Mouse (Mus musculus) Patski (cell line): ENCODE results near the gene Rnf39. TPM values are rescaled to one million over a fixed set of nuclear protein-coding genes. Genes with fewer than 3 reads are reported as not detected.
A peak's percentile ranks its signal among the peaks of the same experiment; 100 is the strongest.

Experiments used
- ATAC-seq: fragments of 100-300 bp; one replicate; pipeline ENCODE4 v1.8.0; 2021
- CTCF ChIA-PET: fragments of 350-600 bp; sonication (Branson Sonifier 250); formaldehyde crosslinking; loops from one replicate; lab custom pipeline; 2022; ENCODE audit warnings: inconsistent platforms; lab: Charles Lee
- POLR2A ChIA-PET: fragments of 350-600 bp; sonication (Branson Sonifier 250); formaldehyde crosslinking; loops from one replicate; lab custom pipeline; 2022; ENCODE audit warnings: antibody characterized with exemption, inconsistent platforms; lab: Charles Lee
- DNase-seq: peaks from one replicate; pipeline ENCODE4 v3.0.0-alpha.2; 2011; ENCODE audit warnings: low read depth, low spot score
- H3K27me3 ChIP-seq: fragments of 371-371 bp; one replicate; pipeline ENCODE4 v1.5.1; 2021
- CTCF ChIP-seq: fragments of 100-300 bp; IDR thresholded peaks from one replicate; pipeline ENCODE4 v1.5.1; 2021
- in situ Hi-C: fragments of 300-500 bp; cut with MboI; formaldehyde crosslinking; loops from 3 replicates; pipeline ENCODE4 v1.11.1; 2018; ENCODE audit warnings: low pct_unique_long_range_greater_than_20kb, mixed read lengths
- polyA plus RNA-seq: library from polyadenylated mRNA; unstranded; gene quantifications from one replicate; pipeline ENCODE4 v1.2.3, GENCODE M21; 2021

The Rnf39 gene
- polyA plus RNA-seq, 1 experiment from 2014 or later, result 0.45 TPM

GRCm38 (mm10) chr17:36909802-36910201 is 32.9 kb upstream of the Rnf39 start:
- in situ Hi-C loops, result no loop called here
- ChIA-PET POLR2A (no interaction called here), CTCF (interaction anchor here (7.7 kb wide), 1 partner anchor 18 kb away, joined by 51 read pairs; the partner anchor contains the start of gene Trim40)
- ATAC-seq (no peak), DNase-seq (no peak)
- TF ChIP-seq CTCF, result no peak
- H3K27me3 ChIP-seq, result peaks cover 15% of the 10 kb centered on the region

- TF ChIP-seq CTCF, result no peak
- ChIA-PET POLR2A (no interaction called here), CTCF (interaction anchor here (1.2 to 7.7 kb wide), 3 partner anchors 11 to 136 kb away, joined by 4 to 51 read pairs (median 11); partner anchors contain the start of gene Trim40)
- in situ Hi-C loops, result no loop called here
- peaks cover 7% of the 10 kb centered on the region for H3K27me3 ChIP-seq
- DNase-seq (no peak), ATAC-seq (no peak)
These were observed 30.7 kb upstream of the Rnf39 start for GRCm38 (mm10) chr17:36912031-36912430.

GRCm38 (mm10) chr17:36914108-36914507 is 28.6 kb upstream of the Rnf39 start:
- peak; percentile 71 for TF ChIP-seq CTCF
- POLR2A ChIA-PET, result interaction anchor here (1.2 kb wide), 1 partner anchor 132 kb away, joined by 3 read pairs; no protein-coding TSS in a partner anchor
- ATAC-seq, result peak; percentile 76
- no peak for DNase-seq
- H3K27me3 ChIP-seq, result peaks cover 5% of the 10 kb centered on the region
- CTCF ChIA-PET, result interaction anchor here (0.8 to 7.7 kb wide), 19 partner anchors 9 to 134 kb away, joined by 3 to 51 read pairs (median 6); partner anchors contain the start of genes Trim31 and Trim40
- in situ Hi-C loops, result no loop called here

GRCm38 (mm10) chr17:36915076-36915475 is 27.6 kb upstream of the Rnf39 start:
- CTCF ChIA-PET, result interaction anchor here (1.1 to 7.7 kb wide), 12 partner anchors 10 to 133 kb away, joined by 3 to 51 read pairs (median 10); partner anchors contain the start of genes Trim31 and Trim40
- ATAC-seq, result no peak
- no peak for DNase-seq
- peak; percentile 59 for TF ChIP-seq CTCF
- in situ Hi-C loops, result no loop called here
- peaks cover under 1% of the 10 kb centered on the region for H3K27me3 ChIP-seq
- POLR2A ChIA-PET, result interaction anchor here (1.2 kb wide), 1 partner anchor 131 kb away, joined by 3 read pairs; no protein-coding TSS in a partner anchor

- no peak for TF ChIP-seq CTCF
These were observed 22.5 kb upstream of the Rnf39 start for GRCm38 (mm10) chr17:36920239-36920638.

DNA sequence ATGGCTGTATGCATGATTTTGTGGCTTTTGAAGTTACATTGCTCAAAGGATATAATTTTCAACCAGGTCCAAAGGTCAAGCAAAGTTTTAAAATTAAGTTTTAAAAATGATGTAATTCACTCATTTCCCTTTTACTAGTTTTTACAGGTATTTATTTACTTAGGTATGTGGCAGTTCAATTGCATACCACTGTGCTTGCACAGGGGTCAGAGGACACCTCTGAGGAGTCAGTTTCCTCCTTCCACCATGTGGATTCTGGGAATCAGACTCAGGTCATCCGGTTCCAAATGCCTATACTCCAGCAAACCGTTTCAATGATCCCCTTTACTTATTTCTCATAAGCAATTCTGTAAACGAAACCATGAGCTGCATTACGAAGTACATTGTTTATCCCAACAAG is 20.0 kb upstream of the Rnf39 start:
- CTCF ChIA-PET, result interaction anchor here (1.1 to 1.9 kb wide), 5 partner anchors 9 to 160 kb away, joined by 3 to 11 read pairs (median 3); partner anchors contain the start of gene Trim31
- no peak for TF ChIP-seq CTCF
- no peaks in the 10 kb centered on the region for H3K27me3 ChIP-seq
- DNase-seq (no peak), ATAC-seq (no peak)
- in situ Hi-C loops, result loop anchor here (5.0 kb wide), 1 partner anchor 80 kb away; the partner anchor contains the start of gene Zfp57
- POLR2A ChIA-PET, result interaction anchor here (0.5 to 0.6 kb wide), 2 partner anchors 119 to 997 kb away, joined by 3 to 4 read pairs; no protein-coding TSS in a partner anchor

More at GRCm38 (mm10) chr17:36920239-36920638, 22.5 kb upstream of the Rnf39 start:
- in situ Hi-C loops, result loop anchor here (5.0 kb wide), 1 partner anchor 82 kb away; the partner anchor contains the start of gene Zfp57
- ChIA-PET POLR2A (interaction anchor here (0.6 kb wide), 1 partner anchor 69 kb away, joined by 3 read pairs; no protein-coding TSS in a partner anchor), CTCF (interaction anchor here (1.6 to 1.9 kb wide), 2 partner anchors 19 to 28 kb away, joined by 3 to 6 read pairs; no protein-coding TSS in a partner anchor)
- no peak for ATAC-seq
- H3K27me3 ChIP-seq, result no peaks in the 10 kb centered on the region
- DNase-seq, result no peak

DNA sequence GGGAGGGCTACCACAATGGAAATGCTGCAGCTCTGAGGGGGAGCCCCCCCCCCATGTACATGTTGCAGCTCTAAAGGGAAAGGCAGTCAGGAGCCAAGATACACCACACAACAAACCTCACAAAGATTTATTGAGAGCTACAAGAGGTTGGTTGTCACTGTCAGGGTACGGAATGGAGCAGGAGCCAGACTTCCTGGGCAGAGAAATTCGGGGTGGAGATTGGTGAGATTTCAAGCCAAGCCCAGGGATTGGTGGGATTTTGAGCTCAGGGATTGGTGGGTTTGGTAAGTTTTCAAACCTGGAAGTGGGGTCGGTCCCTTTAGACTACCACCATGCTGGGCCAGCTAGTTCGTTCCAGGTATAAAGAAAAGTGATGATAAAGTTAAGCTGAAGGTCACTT is 19.2 kb upstream of the Rnf39 start:
- no peaks in the 10 kb centered on the region for H3K27me3 ChIP-seq
- CTCF ChIA-PET, result interaction anchor here (0.9 to 1.9 kb wide), 6 partner anchors 10 to 159 kb away, joined by 3 to 11 read pairs (median 3); partner anchors contain the start of gene Trim31
- no peak for TF ChIP-seq CTCF
- in situ Hi-C loops, result loop anchor here (5.0 kb wide), 1 partner anchor 79 kb away; the partner anchor contains the start of gene Zfp57
- POLR2A ChIA-PET, result interaction anchor here (0.7 kb wide), 1 partner anchor 130 kb away, joined by 3 read pairs; no protein-coding TSS in a partner anchor
- no peak for DNase-seq
- ATAC-seq, result no peak

- TF ChIP-seq CTCF, result no peak
- ChIA-PET POLR2A (no interaction called here), CTCF (no interaction called here)
- in situ Hi-C loops, result no loop called here
- DNase-seq, result no peak
- no peak for ATAC-seq
- no peaks in the 10 kb centered on the region for H3K27me3 ChIP-seq
These were observed 15.1 kb upstream of the Rnf39 start for GRCm38 (mm10) chr17:36927496-36928120.

- in situ Hi-C loops, result no loop called here
- no peak for ATAC-seq
- no peaks in the 10 kb centered on the region for H3K27me3 ChIP-seq
- ChIA-PET CTCF (interaction anchor here (1.2 to 1.8 kb wide), 3 partner anchors 9 to 68 kb away, joined by 3 to 6 read pairs (median 4); no protein-coding TSS in a partner anchor), POLR2A (interaction anchor here (0.6 kb wide), 1 partner anchor 1008 kb away, joined by 4 read pairs; no protein-coding TSS in a partner anchor)
- TF ChIP-seq CTCF, result no peak
- DNase-seq, result no peak
These were observed 13.3 kb upstream of the Rnf39 start for GRCm38 (mm10) chr17:36929236-36929932.

- ChIA-PET POLR2A (interaction anchor here (0.6 to 1.0 kb wide), 2 partner anchors 13 to 1009 kb away, joined by 3 to 4 read pairs; partner anchors contain the start of gene Rnf39), CTCF (interaction anchor here (1.2 to 2.5 kb wide), 4 partner anchors 9 to 66 kb away, joined by 3 to 10 read pairs (median 5); no protein-coding TSS in a partner anchor)
- in situ Hi-C loops, result no loop called here
- no peak for DNase-seq
- no peak for ATAC-seq
- H3K27me3 ChIP-seq, result no peaks in the 10 kb centered on the region
- no peak for TF ChIP-seq CTCF
These were observed 12.5 kb upstream of the Rnf39 start for GRCm38 (mm10) chr17:36930233-36930632.
